Mouse (Mus musculus): ENCODE data around the gene Abcb8.

DNA sequence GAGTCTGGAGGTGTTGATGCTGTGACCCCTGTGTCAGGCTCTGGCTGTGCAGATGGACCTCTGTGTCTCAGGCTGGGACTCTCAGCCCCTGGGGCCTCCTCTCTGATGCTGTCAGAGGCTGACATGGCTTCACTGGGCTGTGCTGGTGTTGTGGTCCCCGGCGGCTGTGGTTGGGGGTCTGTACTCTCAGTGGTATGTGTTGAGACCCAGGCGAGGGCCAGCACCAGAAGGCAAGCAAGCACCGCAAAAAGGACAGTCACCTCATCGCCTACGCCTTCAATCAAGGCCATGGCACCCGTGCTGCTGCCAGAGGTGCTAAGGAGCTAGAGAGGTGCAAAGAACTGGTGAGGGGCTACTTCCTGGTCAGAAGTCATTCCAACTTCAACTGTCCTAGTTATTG lies 53.2 kb downstream of the Abcb8 start:
- TF ChIP-seq CTCF (IDR thresholded peaks at IDR 0.05; ENCODE audit: insufficient read depth, low read depth, low read length) = no peak
- TF ChIP-seq POLR2A (IDR thresholded peaks at IDR 0.05; ENCODE audit: insufficient read depth, low read depth, low read length) = no peak

All from olfactory bulb, adult 2 months (tissue).